Mouse (Mus musculus) liver, adult 2 months (tissue): ENCODE measurements around the gene Drc7.

Source experiments
- CTCF ChIP-seq: fragments of 200-500 bp; IDR thresholded peaks from 2 replicates; pipeline ENCODE4 v1.5.1; 2011; ENCODE audit warnings: low read depth, low read length, control low read depth
- POLR2A ChIP-seq: fragments of 200-500 bp; IDR thresholded peaks from 2 replicates; pipeline ENCODE4 v1.6.1; 2011; ENCODE audit warnings: low read length, control low read depth; ENCODE audit not compliant: insufficient read depth; ENCODE audit errors: extremely low read depth

- TF ChIP-seq CTCF (no peak), POLR2A (no peak)
These were observed 72.8 kb downstream of the Drc7 start for GRCm38 (mm10) chr8:95127658-95128057.
